Mouse (Mus musculus) colon, adult 2 months (tissue): ENCODE data around the gene Mbd3l1. TPM values are rescaled to one million over a fixed set of nuclear protein-coding genes. Genes with fewer than 3 reads are reported as not detected.

Experiments
- polyA plus RNA-seq: library from polyadenylated mRNA; depleted of rRNA; stranded (reverse); fragments of >200 nt; gene quantifications from 2 replicates; pipeline ENCODE4 v1.2.3, GENCODE M21; 2012; rRNA removed

The Mbd3l1 gene
- not detected in 2 replicates for polyA plus RNA-seq

DNA sequence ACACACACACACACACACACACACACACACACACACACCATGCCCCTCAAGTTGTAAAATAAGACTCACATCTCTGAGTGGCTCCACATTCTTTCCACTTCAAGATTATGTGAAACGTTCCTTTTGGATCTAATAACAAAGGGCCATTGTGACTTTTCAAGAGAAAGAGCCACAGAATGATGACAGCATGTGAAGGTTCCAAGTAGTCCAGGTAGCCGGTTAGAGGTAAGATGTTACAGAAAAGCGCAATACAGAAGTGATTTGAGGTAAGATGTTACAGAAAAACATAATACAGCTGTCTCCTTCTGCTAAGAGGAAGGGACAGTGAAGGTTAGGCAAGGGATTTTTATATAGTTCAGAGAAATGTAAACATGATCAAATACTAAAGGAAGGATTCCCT is at the start of gene Mbd3l1, which contains the start of gene Zfp558:
TSS of gene Mbd3l1 (plus strand) at position 192 of the 400 bp plus-strand sequence.
TSS of gene Zfp558 (minus strand) at position 101 of the 400 bp plus-strand sequence.

GRCm38 (mm10) chr9:18430354-18430753 is 47.8 kb upstream of the Mbd3l1 start, which contains the start of gene Mbd3l2:
Gene Mbd3l2, plus strand, starts transcription at chr9:18430654.

Other genes with a start within 250 kb of the Mbd3l1 start
- gene Chordc1, start 186.2 kb upstream of the Mbd3l1 start, polyA plus RNA-seq, result 19.0 and 20.0 TPM in 2 replicates
- 0.10 and 0.15 TPM in 2 replicates for gene Naalad2, start 75.4 kb upstream of the Mbd3l1 start, polyA plus RNA-seq
- not detected in 2 replicates for gene Ubtfl1, start 73.9 kb upstream of the Mbd3l1 start, polyA plus RNA-seq
- not detected in 2 replicates for gene Mbd3l2, start 47.7 kb upstream of the Mbd3l1 start, polyA plus RNA-seq
- gene Zfp558, start 91 bp upstream of the Mbd3l1 start, polyA plus RNA-seq, result 0.21 and 0.26 TPM in 2 replicates
- gene Muc16, start 196.2 kb downstream of the Mbd3l1 start, polyA plus RNA-seq, result 0.26 and 0.37 TPM in 2 replicates